Mouse (Mus musculus) bone marrow, adult 2 months (tissue): ENCODE measurements around the gene Sun5. TPM values are rescaled to one million over a fixed set of nuclear protein-coding genes. Genes with fewer than 3 reads are reported as not detected.

ENCODE experiments used
- H3K27ac ChIP-seq: fragments of 200-500 bp; 2 replicates; pipeline ENCODE4 v1.5.1; 2012; ENCODE audit warnings: low read depth, mild to moderate bottlenecking, control low read depth, inconsistent platforms, low read length; ENCODE audit not compliant: control insufficient read depth, poor library complexity, insufficient read depth
- H3K4me1 ChIP-seq: fragments of 200-500 bp; 2 replicates; pipeline ENCODE4 v1.6.1; 2011; ENCODE audit warnings: low read length; ENCODE audit not compliant: control insufficient read depth, insufficient read depth
- H3K4me3 ChIP-seq: fragments of 200-500 bp; replicated peaks from 2 replicates; pipeline ENCODE3; 2011; ENCODE audit warnings: mild to moderate bottlenecking, low read depth, low read length, control low read depth; ENCODE audit not compliant: control insufficient read depth
- CTCF ChIP-seq: fragments of 200-500 bp; IDR thresholded peaks from 2 replicates; pipeline ENCODE4 v1.5.1; 2011; ENCODE audit warnings: low read length, control low read depth; ENCODE audit not compliant: control insufficient read depth, insufficient read depth
- POLR2A ChIP-seq: fragments of 200-500 bp; IDR thresholded peaks from 2 replicates; pipeline ENCODE4 v1.6.1; 2011; ENCODE audit warnings: low read depth, mild to moderate bottlenecking, control low read depth, low read length, borderline replicate concordance; ENCODE audit not compliant: control insufficient read depth
- WGBS: fragments of 180-500 bp; shearing (Covaris S2); methylation state at CpG from one replicate; pipeline ENCODE4 v1.1.7; 2018; 5-methylcytosine and 5-hydroxymethylcytosine counted together
- polyA plus RNA-seq: library from polyadenylated mRNA; stranded (reverse); fragments of >200 nt; gene quantifications from 2 replicates; pipeline ENCODE4 v1.2.4, GENCODE M21; 2011; ENCODE audit warnings: low replicate concordance; ENCODE audit not compliant: missing spikeins, insufficient read depth, insufficient read length

The Sun5 gene
- polyA plus RNA-seq, 1 experiment = not detected

GRCm38 (mm10) chr2:153860715-153861114 is 10.2 kb downstream of the Sun5 start:
- no peak overlapping the region for H3K4me3 ChIP-seq
- TF ChIP-seq POLR2A (no peak), CTCF (no peak)
- no peaks in the 10 kb centered on the region for H3K4me1 ChIP-seq
- WGBS = 53% methylated on average over 3 of the region's 3 CpGs
- H3K27ac ChIP-seq = 0 out of 2 replicates have a peak overlapping the region, but pooled peaks have one; percentile 6

- WGBS = 88% methylated on average over 11 of the region's 11 CpGs
- no peak for TF ChIP-seq CTCF
- no peak for TF ChIP-seq POLR2A
- Histone ChIP-seq H3K4me1 (no peaks in the 10 kb centered on the region), H3K27ac (no peak overlapping the region), H3K4me3 (no peak overlapping the region)
Observed at GRCm38 (mm10) chr2:153860315-153860714, 10.6 kb downstream of the Sun5 start.

- Histone ChIP-seq H3K4me3 (no peak overlapping the region), H3K27ac (no peak overlapping the region), H3K4me1 (no peaks in the 10 kb centered on the region)
- TF ChIP-seq CTCF = no peak
- no peak for TF ChIP-seq POLR2A
- WGBS = 73% methylated on average over 2 of the region's 2 CpGs
Observed at GRCm38 (mm10) chr2:153859581-153859980, 11.3 kb downstream of the Sun5 start.

GRCm38 (mm10) chr2:153853544-153853943 is 17.3 kb downstream of the Sun5 start:
- no peak overlapping the region for H3K27ac ChIP-seq
- no peak for TF ChIP-seq CTCF
- TF ChIP-seq POLR2A = no peak
- no peak overlapping the region for H3K4me3 ChIP-seq
- no peaks in the 10 kb centered on the region for H3K4me1 ChIP-seq
- WGBS = 26% methylated on average over 5 of the region's 5 CpGs

GRCm38 (mm10) chr2:153851030-153851360 is 19.9 kb downstream of the Sun5 start:
- no peak overlapping the region for H3K27ac ChIP-seq
- TF ChIP-seq CTCF (peak; percentile 58), POLR2A (no peak)
- WGBS = 11% methylated on average over 4 of the region's 4 CpGs

GRCm38 (mm10) chr2:153850351-153851029 is 20.4 kb downstream of the Sun5 start:
- TF ChIP-seq CTCF (peak; percentile 57), POLR2A (no peak)
- no peaks in the 10 kb centered on the region for H3K4me1 ChIP-seq
- 66% methylated on average over 6 of the region's 6 CpGs for WGBS
- H3K27ac ChIP-seq = no peak overlapping the region
- H3K4me3 ChIP-seq = no peak overlapping the region

More at GRCm38 (mm10) chr2:153851030-153851360, 19.9 kb downstream of the Sun5 start:
- no peaks in the 10 kb centered on the region for H3K4me1 ChIP-seq
- H3K4me3 ChIP-seq = no peak overlapping the region

- H3K27ac ChIP-seq = no peak overlapping the region
- H3K4me3 ChIP-seq = no peak overlapping the region
- TF ChIP-seq CTCF (no peak), POLR2A (no peak)
- no peaks in the 10 kb centered on the region for H3K4me1 ChIP-seq
- WGBS = 81% methylated on average over 3 of the region's 3 CpGs
Observed at GRCm38 (mm10) chr2:153848389-153848788, 22.5 kb downstream of the Sun5 start.

- no peaks in the 10 kb centered on the region for H3K4me1 ChIP-seq
- H3K27ac ChIP-seq = no peak overlapping the region
- TF ChIP-seq CTCF (no peak), POLR2A (no peak)
- no peak overlapping the region for H3K4me3 ChIP-seq
- 80% methylated on average over 8 of the region's 8 CpGs for WGBS
Observed at GRCm38 (mm10) chr2:153842854-153843253, 28.0 kb downstream of the Sun5 start.

- no peak for TF ChIP-seq POLR2A
- no peak for TF ChIP-seq CTCF
- H3K4me1 ChIP-seq = no peaks in the 10 kb centered on the region
- no peak overlapping the region for H3K4me3 ChIP-seq
- H3K27ac ChIP-seq = no peak overlapping the region
- 76% methylated on average over 8 of the region's 8 CpGs for WGBS
Observed at GRCm38 (mm10) chr2:153833291-153833690, 37.6 kb downstream of the Sun5 start.
